Mouse (Mus musculus): ENCODE data around the gene Ghrhr. TPM values are rescaled to one million over a fixed set of nuclear protein-coding genes. Genes with fewer than 3 reads are reported as not detected.

Gene Ghrhr
- total and polyA plus RNA-seq, 2 experiments from 2014 or later: not detected

DNA sequence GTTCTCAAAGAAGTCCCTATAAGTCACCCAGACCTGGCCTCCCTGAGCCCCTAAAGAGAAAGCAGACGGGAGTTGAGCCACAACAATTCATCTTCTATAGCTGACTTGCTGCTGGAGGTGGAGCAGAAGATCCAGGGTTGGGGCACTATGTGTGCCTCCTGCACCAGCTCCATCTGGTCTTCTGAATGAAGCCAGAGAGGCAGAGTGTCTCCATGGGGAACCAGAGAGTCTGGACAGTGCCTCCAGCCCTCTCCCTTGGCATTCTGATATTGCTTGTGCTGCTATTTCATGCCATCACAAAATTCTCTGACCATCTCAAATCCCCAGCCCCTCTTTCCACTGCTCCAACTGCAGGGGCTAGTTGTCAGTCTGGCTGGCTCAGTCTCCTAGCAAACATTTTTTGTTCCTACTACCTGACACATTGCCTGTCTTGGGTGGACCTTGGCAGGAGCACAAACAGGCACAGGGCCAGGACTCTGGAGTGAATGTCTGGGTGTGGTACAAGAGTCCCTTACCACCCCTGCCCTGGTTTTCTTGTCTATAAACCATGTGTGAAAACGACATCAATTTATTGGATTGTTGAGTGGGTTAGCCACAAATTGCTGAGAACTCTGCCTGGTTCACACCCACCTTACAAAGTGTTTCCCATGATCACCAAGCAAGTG lies 42.8 kb downstream of the Ghrhr start:
- H3K27ac ChIP-seq (ENCODE audit: low read depth, low read length): no peak overlapping the region
- no peak overlapping the region for H3K4me3 ChIP-seq (ENCODE audit: low read depth, low read length)
- DNase-seq (no peak), ATAC-seq (no peak)
- WGBS: 48% methylated on average over 2 of the region's 2 CpGs
- no peaks in the 10 kb centered on the region for H3K27me3 ChIP-seq (ENCODE audit: insufficient read depth, low read length)
- H3K9ac ChIP-seq: no peak overlapping the region
- H3K36me3 ChIP-seq (ENCODE audit: insufficient read depth): no peaks in the 10 kb centered on the region
- TF ChIP-seq CTCF (IDR thresholded peaks at IDR 0.05; ENCODE audit: low read depth): no peak
- H3K4me2 ChIP-seq (ENCODE audit: low read depth): no peak overlapping the region
- H3K9me3 ChIP-seq (ENCODE audit: low read length): no peaks in the 10 kb centered on the region
- peaks cover 15% of the 10 kb centered on the region for H3K4me1 ChIP-seq (ENCODE audit: insufficient read depth)

DNA sequence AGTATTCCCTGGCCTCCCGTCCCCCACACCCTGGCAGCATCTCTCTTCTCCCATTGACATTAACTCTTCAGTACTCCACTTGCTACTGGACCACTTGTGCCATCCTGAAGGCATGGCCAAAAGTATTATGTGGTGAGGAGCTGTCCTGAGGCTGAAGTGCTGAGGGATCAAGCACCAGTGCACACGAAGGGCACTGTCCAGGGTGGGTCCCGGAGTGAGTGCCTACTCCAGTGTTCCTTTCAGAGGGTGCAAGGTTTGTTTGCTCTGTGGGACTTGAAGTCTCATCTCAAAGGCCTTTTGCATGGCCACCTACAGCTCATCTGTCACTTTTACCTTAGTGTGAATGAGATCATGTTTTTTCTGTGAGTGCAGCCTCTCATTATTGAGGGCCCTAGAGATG lies 44.3 kb downstream of the Ghrhr start:
- no peak overlapping the region for H3K4me2 ChIP-seq (ENCODE audit: low read depth)
- ATAC-seq: no peak
- H3K36me3 ChIP-seq (ENCODE audit: insufficient read depth): no peaks in the 10 kb centered on the region
- WGBS: 81% methylated on average over 3 of the region's 3 CpGs
- DNase-seq: no peak
- H3K9me3 ChIP-seq (ENCODE audit: low read length): no peaks in the 10 kb centered on the region
- H3K4me3 ChIP-seq (ENCODE audit: low read depth, low read length): no peak overlapping the region
- H3K9ac ChIP-seq: no peak overlapping the region
- H3K27ac ChIP-seq (ENCODE audit: low read depth, low read length): peak overlapping the region; percentile 79
- no peaks in the 10 kb centered on the region for H3K27me3 ChIP-seq (ENCODE audit: insufficient read depth, low read length)
- no peak for TF ChIP-seq CTCF (IDR thresholded peaks at IDR 0.05; ENCODE audit: low read depth)
- peaks cover 15% of the 10 kb centered on the region for H3K4me1 ChIP-seq (ENCODE audit: insufficient read depth)

DNA sequence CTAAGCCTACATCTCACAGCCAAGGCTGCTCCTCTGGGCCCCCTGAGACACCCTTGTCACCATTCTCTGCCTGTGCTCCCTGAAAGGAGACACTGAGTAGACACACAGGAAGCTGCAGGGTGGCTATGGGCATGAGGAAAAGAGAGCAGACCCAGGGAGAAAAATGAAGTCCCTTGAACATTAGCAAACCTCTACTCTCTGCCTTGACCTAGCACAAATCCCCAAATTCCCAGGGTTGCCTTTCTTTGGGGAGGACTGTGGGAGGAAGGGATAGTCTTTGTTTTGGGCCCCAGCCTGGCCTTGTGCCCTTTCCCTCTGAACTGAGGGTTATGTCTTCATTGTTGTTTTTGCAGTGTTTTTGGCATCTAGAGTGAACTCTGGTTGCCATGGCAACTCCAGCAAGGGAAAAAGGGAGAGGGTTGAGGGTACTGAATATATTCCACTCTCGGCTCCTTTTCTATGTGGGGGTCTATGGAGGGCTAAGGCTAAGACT lies 44.8 kb downstream of the Ghrhr start:
- H3K27me3 ChIP-seq (ENCODE audit: insufficient read depth, low read length): no peaks in the 10 kb centered on the region
- H3K4me1 ChIP-seq (ENCODE audit: insufficient read depth): peaks cover 15% of the 10 kb centered on the region
- no peaks in the 10 kb centered on the region for H3K9me3 ChIP-seq (ENCODE audit: low read length)
- DNase-seq (peak; percentile 87), ATAC-seq (peak; percentile 89)
- peak overlapping the region; percentile 79 for H3K27ac ChIP-seq (ENCODE audit: low read depth, low read length)
- no peak overlapping the region for H3K9ac ChIP-seq
- TF ChIP-seq CTCF (IDR thresholded peaks at IDR 0.05; ENCODE audit: low read depth): no peak
- WGBS: 0% methylated on average over 1 of the region's 1 CpGs
- no peak overlapping the region for H3K4me3 ChIP-seq (ENCODE audit: low read depth, low read length)
- no peak overlapping the region for H3K4me2 ChIP-seq (ENCODE audit: low read depth)
- no peaks in the 10 kb centered on the region for H3K36me3 ChIP-seq (ENCODE audit: insufficient read depth)

DNA sequence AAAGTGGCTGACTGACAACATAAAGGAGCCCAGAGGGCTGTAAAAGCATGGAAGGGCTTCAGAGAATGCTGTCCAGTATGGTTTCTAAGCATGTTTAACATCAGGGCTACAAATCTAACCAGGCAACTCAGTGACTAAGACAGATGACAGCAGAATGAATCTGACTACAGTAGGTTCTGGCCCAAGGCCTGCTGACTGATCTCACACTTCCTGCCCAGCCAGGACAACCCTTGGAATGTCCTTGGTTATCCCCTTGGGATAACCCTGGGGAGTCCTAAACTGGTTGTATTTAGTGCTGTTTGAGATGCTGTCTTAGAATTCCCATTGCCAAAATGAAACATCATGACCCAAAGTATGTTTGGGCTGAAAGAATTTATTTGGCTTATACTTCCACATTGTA lies 56.0 kb downstream of the Ghrhr start:
- H3K9me3 ChIP-seq (ENCODE audit: low read length): no peaks in the 10 kb centered on the region
- H3K4me1 ChIP-seq (ENCODE audit: insufficient read depth): peaks cover 24% of the 10 kb centered on the region; the same call in 1 of the 2 replicates
- H3K36me3 ChIP-seq (ENCODE audit: insufficient read depth): no peaks in the 10 kb centered on the region
- no peaks in the 10 kb centered on the region for H3K27me3 ChIP-seq (ENCODE audit: insufficient read depth, low read length)
- ATAC-seq (no peak), DNase-seq (no peak)
- no peak overlapping the region for H3K9ac ChIP-seq
- no peak overlapping the region for H3K4me2 ChIP-seq (ENCODE audit: low read depth)
- no peak overlapping the region for H3K4me3 ChIP-seq (ENCODE audit: low read depth, low read length)
- H3K27ac ChIP-seq (ENCODE audit: low read depth, low read length): no peak overlapping the region
- TF ChIP-seq CTCF (IDR thresholded peaks at IDR 0.05; ENCODE audit: low read depth): no peak

DNA sequence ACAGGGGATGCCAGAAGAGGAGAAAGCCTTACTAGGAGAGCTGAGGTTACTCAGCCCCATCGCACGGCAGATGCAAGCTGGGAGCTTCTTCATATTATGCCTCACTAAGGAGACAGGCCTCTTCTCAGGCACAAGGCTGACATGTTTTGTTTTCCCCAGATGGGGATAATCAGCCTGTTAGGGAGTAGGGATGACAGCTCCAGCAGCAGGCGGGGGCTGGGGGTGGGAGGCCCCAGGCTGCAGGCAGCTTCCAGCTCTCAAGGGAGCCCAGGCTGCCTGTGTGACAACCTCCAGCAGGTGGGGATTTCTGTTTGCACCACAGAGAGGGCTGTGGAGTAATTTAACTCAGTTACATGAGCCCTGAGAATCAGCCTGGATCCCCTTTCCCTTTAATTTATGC lies 58.3 kb downstream of the Ghrhr start:
- Histone ChIP-seq H3K36me3 (ENCODE audit: insufficient read depth) (no peaks in the 10 kb centered on the region), H3K9ac (0 out of 2 replicates have a peak overlapping the region, but pooled peaks have one; percentile 14), H3K4me3 (ENCODE audit: low read depth, low read length) (no peak overlapping the region), H3K9me3 (ENCODE audit: low read length) (no peaks in the 10 kb centered on the region), H3K27me3 (ENCODE audit: insufficient read depth, low read length) (no peaks in the 10 kb centered on the region), H3K27ac (ENCODE audit: low read depth, low read length) (peak overlapping the region; percentile 71), H3K4me1 (ENCODE audit: insufficient read depth) (peaks cover 24% of the 10 kb centered on the region; the same call in 1 of the 2 replicates), H3K4me2 (ENCODE audit: low read depth) (no peak overlapping the region)
- peak; percentile 29; the same call in 1 of the 2 replicates for TF ChIP-seq CTCF (IDR thresholded peaks at IDR 0.05; ENCODE audit: low read depth)
- ATAC-seq (peak; percentile 93), DNase-seq (peak; percentile 68)
- 4% methylated on average over 3 of the region's 3 CpGs for WGBS

DNA sequence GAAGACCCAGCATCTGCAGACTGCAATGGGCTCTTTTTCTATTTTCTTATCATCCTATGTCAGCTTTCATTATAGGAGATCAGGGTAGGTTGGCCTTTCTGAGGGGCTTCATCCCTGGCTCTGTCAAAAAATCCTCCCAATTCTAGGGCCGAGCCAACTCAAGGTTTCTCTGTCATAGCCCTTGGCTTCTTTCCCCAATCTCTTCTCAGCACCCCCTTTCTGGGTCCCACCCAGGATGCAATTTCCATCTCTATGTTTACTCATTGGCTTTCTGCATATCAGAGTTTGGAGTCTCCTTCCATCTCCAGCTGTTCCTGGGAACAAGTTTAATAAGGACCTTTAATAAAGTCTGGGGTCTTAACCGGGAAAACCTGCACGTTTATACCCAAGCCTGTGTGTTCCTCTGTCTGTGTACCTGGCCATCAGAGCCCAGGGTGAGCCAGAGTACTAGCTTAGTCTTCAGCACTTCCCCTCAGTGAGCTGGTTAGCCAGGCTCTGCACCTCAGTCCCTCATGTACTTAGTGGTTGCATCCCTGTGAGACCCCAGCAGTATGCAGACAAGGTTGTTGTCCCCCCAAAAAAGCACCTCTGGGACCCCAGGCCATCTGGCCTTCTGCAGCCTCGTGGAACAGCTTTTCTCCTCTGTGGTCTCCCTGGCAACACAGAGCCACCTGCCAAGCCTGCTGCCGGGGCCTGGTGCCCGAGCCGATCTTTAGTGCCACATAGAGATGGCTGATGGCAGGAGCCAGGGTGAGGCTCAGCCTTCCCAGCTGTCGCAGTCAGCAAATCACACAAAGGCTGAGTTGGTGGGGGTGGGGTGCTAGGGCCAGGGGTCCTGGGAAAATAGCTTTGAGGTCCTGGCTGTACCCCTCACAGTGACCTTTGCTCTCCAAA lies 59.4 kb downstream of the Ghrhr start:
- Histone ChIP-seq H3K9me3 (ENCODE audit: low read length) (no peaks in the 10 kb centered on the region), H3K4me2 (ENCODE audit: low read depth) (no peak overlapping the region), H3K9ac (no peak overlapping the region), H3K4me3 (ENCODE audit: low read depth, low read length) (no peak overlapping the region), H3K4me1 (ENCODE audit: insufficient read depth) (peaks cover 24% of the 10 kb centered on the region; the same call in 1 of the 2 replicates), H3K27ac (ENCODE audit: low read depth, low read length) (peak overlapping the region; percentile 42), H3K36me3 (ENCODE audit: insufficient read depth) (no peaks in the 10 kb centered on the region), H3K27me3 (ENCODE audit: insufficient read depth, low read length) (no peaks in the 10 kb centered on the region)
- ATAC-seq (peak; percentile 87), DNase-seq (peak; percentile 76)
- 22% methylated on average over 8 of the region's 8 CpGs for WGBS
- no peak for TF ChIP-seq CTCF (IDR thresholded peaks at IDR 0.05; ENCODE audit: low read depth)

DNA sequence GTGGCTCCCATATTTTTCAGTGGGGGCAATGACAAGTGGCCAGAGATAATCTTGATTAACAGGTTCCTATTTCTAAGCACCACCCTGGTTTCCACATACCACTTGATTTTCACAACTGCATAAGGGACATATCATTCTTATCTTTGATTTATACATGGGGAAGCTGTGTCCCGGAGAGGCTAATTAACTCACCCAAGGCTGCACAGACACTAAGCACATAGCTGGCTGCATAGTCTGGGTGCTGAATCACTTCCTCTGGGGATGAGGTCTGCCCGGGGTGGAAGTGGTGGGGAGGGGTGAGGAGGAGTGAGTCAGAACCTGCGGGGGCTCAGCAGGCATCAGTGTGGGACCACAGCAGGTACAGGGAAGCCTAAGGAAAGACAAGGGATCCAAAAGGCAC lies 61.8 kb downstream of the Ghrhr start:
- H3K27me3 ChIP-seq (ENCODE audit: insufficient read depth, low read length): no peaks in the 10 kb centered on the region
- DNase-seq (no peak), ATAC-seq (no peak)
- no peak overlapping the region for H3K4me3 ChIP-seq (ENCODE audit: low read depth, low read length)
- H3K27ac ChIP-seq (ENCODE audit: low read depth, low read length): no peak overlapping the region
- TF ChIP-seq CTCF (IDR thresholded peaks at IDR 0.05; ENCODE audit: low read depth): no peak
- no peaks in the 10 kb centered on the region for H3K9me3 ChIP-seq (ENCODE audit: low read length)
- 58% methylated on average over 3 of the region's 3 CpGs for WGBS
- H3K4me2 ChIP-seq (ENCODE audit: low read depth): no peak overlapping the region
- H3K4me1 ChIP-seq (ENCODE audit: insufficient read depth): peaks cover 24% of the 10 kb centered on the region; the same call in 1 of the 2 replicates
- H3K36me3 ChIP-seq (ENCODE audit: insufficient read depth): no peaks in the 10 kb centered on the region
- H3K9ac ChIP-seq: no peak overlapping the region

Other genes starting within 250 kb of the Ghrhr start
- 1.1 and 1.3 TPM in 2 replicates for gene Crhr2, start 243.3 kb upstream of the Ghrhr start, total RNA-seq (2014; rRNA removed)
- 1.2 and 1.6 TPM in 2 replicates for gene Crhr2, start 243.3 kb upstream of the Ghrhr start, polyA plus RNA-seq (2015; fragmentation: Nextera tagmentation; extraction: Ambion mirVana)
- not detected in 2 replicates for gene Inmt, start 201.3 kb upstream of the Ghrhr start, total RNA-seq (2014; rRNA removed)
- 0.13 TPM in 1 of 2 replicates, not detected in the other for gene Inmt, start 201.3 kb upstream of the Ghrhr start, polyA plus RNA-seq (2015; fragmentation: Nextera tagmentation; extraction: Ambion mirVana)
- 11.9 and 16.8 TPM in 2 replicates for gene Mindy4, start 172.9 kb upstream of the Ghrhr start, total RNA-seq (2014; rRNA removed)
- 9.3 and 12.5 TPM in 2 replicates for gene Mindy4, start 172.9 kb upstream of the Ghrhr start, polyA plus RNA-seq (2015; fragmentation: Nextera tagmentation; extraction: Ambion mirVana)
- gene Aqp1, start 39.9 kb upstream of the Ghrhr start, total RNA-seq (2014; rRNA removed): 10.3 and 13.0 TPM in 2 replicates
- 11.0 and 11.9 TPM in 2 replicates for gene Aqp1, start 39.9 kb upstream of the Ghrhr start, polyA plus RNA-seq (2015; fragmentation: Nextera tagmentation; extraction: Ambion mirVana)
- 91.8 and 120 TPM in 2 replicates for gene Adcyap1r1, start 75.7 kb downstream of the Ghrhr start, total RNA-seq (2014; rRNA removed)
- gene Adcyap1r1, start 75.7 kb downstream of the Ghrhr start, polyA plus RNA-seq (2015; fragmentation: Nextera tagmentation; extraction: Ambion mirVana): 30.3 and 43.4 TPM in 2 replicates